In genomic region chr16:65559591-65559990, GRCm38 (mm10) we compare ENCODE assay signal across 12 mouse cellular contexts. TPM values are rescaled to one million over a fixed set of nuclear protein-coding genes. Genes with fewer than 3 reads are reported as not detected.
DNase-seq lines count a peak whose midpoint lies in the region.
"Had no signal": no experiment of that assay in that cellular context is flagged by ENCODE, and none has a peak within 500 bp of the region (broad histone marks: within the 10 kb centered on the region; RNA-seq: fewer than 3 reads in every experiment).

No protein-coding gene starts in this region.

- peaks cover 4% of the 10 kb centered on the region; the same call in 1 of the 2 replicates for H3K36me3 ChIP-seq in heart, embryonic 10.5 days
- H3K36me3 ChIP-seq: forebrain, embryonic 15.5 days; lung, embryonic 15.5 days had no signal

- no peaks in the 10 kb centered on the region for H3K9me3 ChIP-seq in heart, embryonic 10.5 days
- H3K9me3 ChIP-seq: forebrain, embryonic 15.5 days; lung, embryonic 15.5 days had no signal

- no peaks in the 10 kb centered on the region for H3K27me3 ChIP-seq in heart, embryonic 10.5 days (ENCODE audit: insufficient read depth, poor library complexity, severe bottlenecking)
- H3K27me3 ChIP-seq: forebrain, embryonic 15.5 days; lung, embryonic 15.5 days had no signal

- peak; percentile 33 for DNase-seq in urinary bladder, postnatal 14 days (ENCODE audit: low spot score)
- no peak for DNase-seq in urinary bladder, adult 2 months (ENCODE audit: low spot score)
- peak; percentile 25 to 31 for DNase-seq in kidney, adult 8-10 months
- peak; percentile 11 for DNase-seq in lung, postnatal 14 days
- no peak for DNase-seq in embryo, embryonic 9.5 days (ENCODE audit: extremely low spot score)
- DNase-seq in heart, embryonic 10.5 days (ENCODE audit: low spot score): no peak
- no peak for DNase-seq in heart, adult 18-20 months
- DNase-seq: right cerebral cortex, adult 18-20 months had no signal

- H3K27ac ChIP-seq in heart, embryonic 10.5 days: no peak overlapping the region
- H3K27ac ChIP-seq: forebrain, embryonic 15.5 days; lung, embryonic 15.5 days had no signal

- 89% methylated on average over 2 of the region's 2 CpGs for WGBS in heart, embryonic 10.5 days

- H3K4me1 ChIP-seq in heart, embryonic 10.5 days: peaks cover 9% of the 10 kb centered on the region

- H3K4me3 ChIP-seq in heart, embryonic 10.5 days: no peak overlapping the region
- H3K4me3 ChIP-seq: forebrain, embryonic 15.5 days; lung, embryonic 15.5 days had no signal

RNA-seq across cellular contexts. Expression of gene Chmp2b, which starts 2.9 kb away (rescaled TPM):
- polyA plus RNA-seq in urinary bladder, adult 2 months (2012; rRNA removed): 75.8 and 78.3 TPM in 2 replicates
- polyA plus RNA-seq in heart, embryonic 10.5 days (2016; fragmentation: Nextera tagmentation; extraction: Ambion mirVana): 40.9 and 43.4 TPM in 2 replicates
- 10 to 100 TPM; 42.8 to 42.9 TPM for total RNA-seq in heart, adult 18-20 months (2021)

RNA-seq across cellular contexts. Expression of gene Pou1f1, which starts 39.3 kb away (rescaled TPM):
- polyA plus RNA-seq in urinary bladder, adult 2 months (2012; rRNA removed): not detected in 2 replicates
- polyA plus RNA-seq in heart, embryonic 10.5 days (2016; fragmentation: Nextera tagmentation; extraction: Ambion mirVana): not detected in 2 replicates
- not detected for total RNA-seq in heart, adult 18-20 months (2021)
- total RNA-seq: gastrocnemius, postnatal 4 days; left cerebral cortex, adult 8-10 months had no signal
- polyA plus RNA-seq: forebrain, embryonic 15.5 days; lung, embryonic 15.5 days had no signal

Comparison
In these comparisons a context has a peak if more than half of its experiments do, and no peak if none do; other contexts are left out.
1. DNase-seq: peak in urinary bladder, postnatal 14 days (single experiment), kidney, adult 8-10 months (2 of 2) and lung, postnatal 14 days (single experiment); none in urinary bladder, adult 2 months (single experiment), embryo, embryonic 9.5 days (single experiment), heart, embryonic 10.5 days (single experiment) and heart, adult 18-20 months (0 of 2).